Mouse (Mus musculus): ENCODE results near the gene Znhit1. TPM values are rescaled to one million over a fixed set of nuclear protein-coding genes. Genes with fewer than 3 reads are reported as not detected.
"Not testable (repeated sequence)": the region's sequence is repeated elsewhere in the genome, so short reads cannot be mapped to it uniquely, and the experiment has no call there.

Znhit1 gene
- polyA plus RNA-seq, 1 experiment from 2014 or later = 92.9 TPM

DNA sequence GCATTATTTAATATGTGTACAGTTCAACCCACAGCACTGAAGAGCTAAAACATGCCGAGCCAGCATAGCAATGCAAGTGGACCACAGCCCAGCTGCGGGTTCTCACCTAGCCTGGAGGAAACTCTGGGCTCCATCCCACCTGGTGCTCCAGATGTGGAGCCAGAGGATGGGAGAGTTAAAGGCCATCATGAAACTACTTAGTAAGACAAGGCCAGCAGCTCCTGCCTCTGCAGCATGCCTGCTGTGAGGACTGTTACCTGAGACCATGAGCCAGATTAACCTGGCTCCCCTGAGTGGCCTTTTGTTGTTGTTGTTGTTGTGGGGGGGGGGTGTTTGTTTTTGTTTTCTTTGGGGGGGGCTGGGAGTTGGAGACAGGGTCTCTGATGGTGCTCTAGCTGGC is 44.4 kb downstream of the Znhit1 start:
- no peaks in the 10 kb centered on the region for H3K9me3 ChIP-seq (replicated peaks; ENCODE audit: control insufficient read depth, low read length)

DNA sequence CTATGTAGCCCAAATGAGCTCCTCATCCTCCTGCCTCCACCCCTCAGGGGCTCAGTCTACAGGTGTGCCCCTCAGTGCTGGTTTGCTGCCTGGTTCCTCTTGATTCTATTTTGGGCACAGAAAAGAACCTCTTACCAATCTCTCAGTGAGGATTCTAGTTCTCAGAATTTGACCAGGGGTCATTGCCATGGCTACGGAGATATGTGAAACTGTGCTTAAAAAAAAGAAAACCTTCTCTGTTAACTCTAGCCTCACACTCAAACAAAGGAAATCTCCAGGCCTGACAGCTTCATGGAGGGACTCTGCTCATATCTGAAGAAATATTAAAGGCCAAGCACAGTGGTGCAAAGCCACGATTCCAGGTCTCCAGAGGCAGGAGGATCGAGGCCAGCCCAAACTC is 45.0 kb downstream of the Znhit1 start:
- peaks cover 7% of the 10 kb centered on the region for H3K4me1 ChIP-seq (ENCODE audit: control insufficient read depth, insufficient read depth, low read length)

More for the DNA sequence above, 44.4 kb downstream of the Znhit1 start:
- Histone ChIP-seq H3K27ac (ENCODE audit: low read depth, low read length) (no peak overlapping the region), H3K36me3 (ENCODE audit: control insufficient read depth, insufficient read depth, low read length) (no peaks in the 10 kb centered on the region), H3K4me1 (ENCODE audit: control insufficient read depth, insufficient read depth, low read length) (peaks cover 7% of the 10 kb centered on the region), H3K4me3 (ENCODE audit: low read depth, low read length) (no peak overlapping the region), H3K27me3 (ENCODE audit: control insufficient read depth, insufficient read depth, low read length) (no peaks in the 10 kb centered on the region), H3K9ac (ENCODE audit: low read depth, low read length) (no peak overlapping the region), H3K4me2 (no peak overlapping the region)
- 71% methylated on average over 2 of the region's 2 CpGs for WGBS (ENCODE audit: insufficient replicate concordance)
- no peak for ATAC-seq (replicated peaks; ENCODE audit: insufficient number of reproducible peaks, low FRiP score, low TSS enrichment)

DNA sequence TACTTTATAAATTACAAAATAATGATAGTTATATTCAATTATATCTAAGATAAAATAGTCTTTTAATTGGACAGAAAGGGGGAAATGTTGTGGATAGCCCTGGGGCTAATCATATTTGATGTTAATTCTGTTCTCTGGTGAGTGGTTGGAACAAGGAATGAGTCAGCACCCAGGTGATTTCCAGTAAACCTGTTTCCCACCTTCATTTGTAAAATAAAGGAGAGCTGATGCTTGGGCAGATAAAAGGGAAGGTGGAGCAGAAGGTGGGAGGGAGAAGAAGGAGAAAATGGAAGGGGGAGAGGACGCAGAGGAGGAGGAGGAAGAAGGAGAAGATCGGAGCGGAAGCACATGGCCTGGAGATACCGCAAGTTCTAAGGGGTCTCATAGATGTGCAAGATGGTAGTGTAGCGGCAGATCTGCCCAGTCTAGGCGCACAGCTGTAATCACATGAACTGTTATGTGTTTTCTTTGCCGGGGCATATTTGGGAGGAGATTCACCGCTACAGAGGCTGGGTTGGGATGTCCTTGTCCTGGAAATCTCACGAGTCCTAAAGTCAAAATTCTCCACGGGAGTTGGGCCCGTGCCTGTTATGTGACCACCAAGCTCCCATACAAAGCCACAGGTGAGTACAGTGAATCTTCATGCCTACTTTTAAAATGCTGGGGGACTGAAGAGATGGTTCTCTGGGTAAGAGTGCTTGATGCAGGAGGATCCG is 46.8 kb downstream of the Znhit1 start:
- WGBS (ENCODE audit: insufficient replicate concordance) = 73% methylated on average over 12 of the region's 12 CpGs
- Histone ChIP-seq H3K27ac (ENCODE audit: low read depth, low read length) (no peak overlapping the region), H3K36me3 (ENCODE audit: control insufficient read depth, insufficient read depth, low read length) (no peaks in the 10 kb centered on the region), H3K9ac (ENCODE audit: low read depth, low read length) (no peak overlapping the region), H3K4me3 (ENCODE audit: low read depth, low read length) (no peak overlapping the region), H3K4me1 (ENCODE audit: control insufficient read depth, insufficient read depth, low read length) (peaks cover 7% of the 10 kb centered on the region), H3K4me2 (no peak overlapping the region), H3K9me3 (replicated peaks; ENCODE audit: control insufficient read depth, low read length) (no peaks in the 10 kb centered on the region), H3K27me3 (ENCODE audit: control insufficient read depth, insufficient read depth, low read length) (no peaks in the 10 kb centered on the region)
- no peak for ATAC-seq (replicated peaks; ENCODE audit: insufficient number of reproducible peaks, low FRiP score, low TSS enrichment)

More for the DNA sequence above, 45.0 kb downstream of the Znhit1 start:
- 74% methylated on average over 3 of the region's 3 CpGs for WGBS (ENCODE audit: insufficient replicate concordance)
- Histone ChIP-seq H3K27me3 (ENCODE audit: control insufficient read depth, insufficient read depth, low read length) (no peaks in the 10 kb centered on the region), H3K4me2 (no peak overlapping the region), H3K36me3 (ENCODE audit: control insufficient read depth, insufficient read depth, low read length) (no peaks in the 10 kb centered on the region), H3K9me3 (replicated peaks; ENCODE audit: control insufficient read depth, low read length) (no peaks in the 10 kb centered on the region), H3K9ac (ENCODE audit: low read depth, low read length) (no peak overlapping the region), H3K27ac (ENCODE audit: low read depth, low read length) (no peak overlapping the region), H3K4me3 (ENCODE audit: low read depth, low read length) (no peak overlapping the region)
- ATAC-seq (replicated peaks; ENCODE audit: insufficient number of reproducible peaks, low FRiP score, low TSS enrichment) = no peak

DNA sequence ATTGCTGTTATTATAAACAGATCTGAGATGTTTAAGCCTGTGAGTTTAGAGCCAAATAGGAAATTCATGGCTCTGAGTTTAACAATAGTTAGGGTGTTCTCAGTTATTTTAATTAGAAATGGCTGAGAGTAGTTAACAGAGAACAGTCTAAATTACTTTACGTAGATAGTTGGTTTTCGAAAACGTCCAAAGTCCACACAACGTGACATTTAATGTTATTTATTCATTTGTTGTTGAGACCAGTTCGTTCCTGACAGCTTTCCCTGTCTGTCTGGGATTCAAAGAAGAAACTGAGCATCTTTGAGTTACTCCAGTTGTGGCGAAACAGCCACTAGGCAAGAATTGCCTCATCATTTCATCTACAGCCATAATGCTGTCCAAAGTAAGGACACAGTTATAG is 47.8 kb downstream of the Znhit1 start:
- not testable (repeated sequence) for H3K4me3 ChIP-seq (ENCODE audit: low read depth, low read length); ATAC-seq (replicated peaks; ENCODE audit: insufficient number of reproducible peaks, low FRiP score, low TSS enrichment); H3K36me3 ChIP-seq (ENCODE audit: control insufficient read depth, insufficient read depth, low read length); H3K4me1 ChIP-seq (ENCODE audit: control insufficient read depth, insufficient read depth, low read length); H3K4me2 ChIP-seq; H3K9ac ChIP-seq (ENCODE audit: low read depth, low read length); H3K9me3 ChIP-seq (replicated peaks; ENCODE audit: control insufficient read depth, low read length); H3K27ac ChIP-seq (ENCODE audit: low read depth, low read length); H3K27me3 ChIP-seq (ENCODE audit: control insufficient read depth, insufficient read depth, low read length)
- WGBS (ENCODE audit: insufficient replicate concordance) = 74% methylated on average over 6 of the region's 6 CpGs

DNA sequence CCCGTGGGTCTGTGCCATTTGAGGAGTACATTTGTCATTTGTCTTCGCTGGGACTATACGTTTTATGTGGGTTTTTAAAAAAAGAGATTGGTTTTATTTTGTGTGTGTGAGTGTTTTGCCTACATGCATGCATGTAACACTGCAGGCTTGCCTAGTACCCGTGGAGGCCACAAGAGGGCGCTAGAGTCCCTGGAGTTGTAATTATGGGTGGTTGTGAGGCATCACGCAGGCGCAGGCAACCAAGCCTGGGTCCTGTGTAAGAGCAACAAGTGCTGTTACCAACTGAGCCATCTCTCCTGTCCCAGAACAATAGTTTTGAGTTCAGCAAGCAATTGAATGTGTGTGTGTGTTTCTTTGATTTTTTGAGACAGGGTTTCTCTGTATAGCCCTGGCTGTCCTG is 48.5 kb downstream of the Znhit1 start:
- Histone ChIP-seq H3K9ac (ENCODE audit: low read depth, low read length) (no peak overlapping the region), H3K4me1 (ENCODE audit: control insufficient read depth, insufficient read depth, low read length) (peaks cover 7% of the 10 kb centered on the region), H3K4me2 (no peak overlapping the region), H3K9me3 (replicated peaks; ENCODE audit: control insufficient read depth, low read length) (no peaks in the 10 kb centered on the region), H3K36me3 (ENCODE audit: control insufficient read depth, insufficient read depth, low read length) (no peaks in the 10 kb centered on the region), H3K27ac (ENCODE audit: low read depth, low read length) (no peak overlapping the region), H3K27me3 (ENCODE audit: control insufficient read depth, insufficient read depth, low read length) (no peaks in the 10 kb centered on the region), H3K4me3 (ENCODE audit: low read depth, low read length) (no peak overlapping the region)
- ATAC-seq (replicated peaks; ENCODE audit: insufficient number of reproducible peaks, low FRiP score, low TSS enrichment) = no peak
- 61% methylated on average over 7 of the region's 7 CpGs for WGBS (ENCODE audit: insufficient replicate concordance)

DNA sequence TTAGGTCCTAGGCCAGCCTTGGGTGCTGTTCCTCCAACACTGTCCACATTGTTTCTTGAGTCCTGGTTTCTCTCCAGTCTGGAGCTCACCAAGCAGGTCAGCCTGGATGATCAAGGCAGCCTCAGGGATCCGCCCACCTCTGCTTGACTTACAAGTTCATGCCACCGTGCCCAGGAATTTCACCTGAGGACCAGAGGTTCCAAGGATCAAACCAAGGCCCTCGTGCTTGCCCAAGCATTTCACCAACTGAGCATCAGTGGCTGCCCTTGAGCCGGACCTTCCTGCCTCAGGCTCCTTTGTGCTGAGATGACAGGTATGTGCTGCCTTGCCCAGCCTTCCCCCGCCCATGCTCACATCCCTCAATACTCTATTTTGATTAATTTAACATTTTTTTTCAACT is 50.2 kb downstream of the Znhit1 start:
- H3K36me3 ChIP-seq (ENCODE audit: control insufficient read depth, insufficient read depth, low read length) = no peaks in the 10 kb centered on the region
- no peak for ATAC-seq (replicated peaks; ENCODE audit: insufficient number of reproducible peaks, low FRiP score, low TSS enrichment)
- 80% methylated on average over 5 of the region's 5 CpGs for WGBS (ENCODE audit: insufficient replicate concordance)
- no peak overlapping the region for H3K4me2 ChIP-seq
- no peak overlapping the region for H3K27ac ChIP-seq (ENCODE audit: low read depth, low read length)
- H3K27me3 ChIP-seq (ENCODE audit: control insufficient read depth, insufficient read depth, low read length) = no peaks in the 10 kb centered on the region
- no peak overlapping the region for H3K4me3 ChIP-seq (ENCODE audit: low read depth, low read length)
- H3K4me1 ChIP-seq (ENCODE audit: control insufficient read depth, insufficient read depth, low read length) = peaks cover 3% of the 10 kb centered on the region
- no peak overlapping the region for H3K9ac ChIP-seq (ENCODE audit: low read depth, low read length)
- H3K9me3 ChIP-seq (replicated peaks; ENCODE audit: control insufficient read depth, low read length) = no peaks in the 10 kb centered on the region

DNA sequence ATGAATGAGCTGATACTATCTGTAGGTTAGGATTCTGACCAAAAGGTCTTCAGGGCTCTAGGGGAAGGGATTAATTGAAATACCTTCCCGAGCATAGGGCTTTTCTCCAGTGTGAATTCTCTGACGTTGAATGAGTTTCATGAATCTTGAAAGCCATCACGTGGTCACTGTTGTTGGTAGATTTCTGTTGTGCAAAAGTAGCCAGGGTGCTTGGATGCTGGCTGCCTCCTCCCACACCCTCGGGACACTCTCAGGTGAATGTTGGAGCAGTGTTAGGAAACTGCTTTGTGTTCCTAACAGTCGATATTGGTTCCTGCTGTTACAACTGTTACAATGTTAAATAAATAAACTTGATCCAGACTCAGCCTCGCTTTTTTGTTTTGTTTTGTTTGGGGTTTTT is 51.1 kb downstream of the Znhit1 start:
- H3K9me3 ChIP-seq (replicated peaks; ENCODE audit: control insufficient read depth, low read length) = no peaks in the 10 kb centered on the region
- no peak for ATAC-seq (replicated peaks; ENCODE audit: insufficient number of reproducible peaks, low FRiP score, low TSS enrichment)
- H3K4me1 ChIP-seq (ENCODE audit: control insufficient read depth, insufficient read depth, low read length) = no peaks in the 10 kb centered on the region
- no peak overlapping the region for H3K4me2 ChIP-seq
- H3K27ac ChIP-seq (ENCODE audit: low read depth, low read length) = no peak overlapping the region
- no peak overlapping the region for H3K9ac ChIP-seq (ENCODE audit: low read depth, low read length)
- H3K4me3 ChIP-seq (ENCODE audit: low read depth, low read length) = no peak overlapping the region
- no peaks in the 10 kb centered on the region for H3K36me3 ChIP-seq (ENCODE audit: control insufficient read depth, insufficient read depth, low read length)
- H3K27me3 ChIP-seq (ENCODE audit: control insufficient read depth, insufficient read depth, low read length) = no peaks in the 10 kb centered on the region
- WGBS (ENCODE audit: insufficient replicate concordance) = 84% methylated on average over 6 of the region's 6 CpGs

DNA sequence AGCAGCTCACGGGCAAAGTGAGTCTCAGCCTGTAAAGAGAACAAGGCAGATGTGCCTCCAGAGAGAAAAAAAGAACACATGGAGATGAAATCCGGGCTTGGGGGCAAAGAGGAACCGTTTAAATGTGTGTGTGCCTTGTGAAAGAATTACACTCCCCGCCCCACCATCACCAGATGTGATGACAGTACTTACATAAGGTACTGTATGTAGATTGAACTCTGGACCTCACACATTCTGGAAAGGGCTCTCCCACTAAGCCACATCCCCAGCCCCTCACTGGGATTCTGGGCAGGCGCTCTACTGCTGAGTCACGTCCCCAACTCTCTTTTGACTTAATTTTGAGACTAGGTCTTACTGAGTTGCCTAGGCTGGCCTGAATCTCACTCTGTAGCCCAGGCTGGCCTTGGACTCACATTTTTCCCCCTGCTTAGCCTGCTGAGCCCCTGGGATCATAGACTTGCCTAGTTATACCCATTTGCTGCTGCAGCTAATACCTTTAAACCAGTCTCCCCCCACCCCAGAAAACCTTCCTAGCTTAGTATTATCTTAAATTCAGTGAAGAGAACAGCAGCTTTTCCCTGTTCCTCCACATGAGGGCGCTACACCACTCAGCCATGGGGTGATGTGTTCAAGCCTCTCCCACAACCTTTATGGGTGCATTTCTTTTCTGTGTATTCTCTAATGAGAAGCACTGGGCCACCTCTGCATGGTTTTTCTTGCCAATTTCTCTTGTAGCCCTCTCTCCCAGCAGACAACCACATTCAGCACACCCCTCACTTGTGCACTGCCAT is 51.7 kb downstream of the Znhit1 start:
- no peaks in the 10 kb centered on the region for H3K36me3 ChIP-seq (ENCODE audit: control insufficient read depth, insufficient read depth, low read length)
- H3K4me2 ChIP-seq = no peak overlapping the region
- no peaks in the 10 kb centered on the region for H3K27me3 ChIP-seq (ENCODE audit: control insufficient read depth, insufficient read depth, low read length)
- H3K27ac ChIP-seq (ENCODE audit: low read depth, low read length) = no peak overlapping the region
- WGBS (ENCODE audit: insufficient replicate concordance) = 61% methylated on average over 7 of the region's 7 CpGs
- no peaks in the 10 kb centered on the region for H3K4me1 ChIP-seq (ENCODE audit: control insufficient read depth, insufficient read depth, low read length)
- H3K9ac ChIP-seq (ENCODE audit: low read depth, low read length) = no peak overlapping the region
- H3K4me3 ChIP-seq (ENCODE audit: low read depth, low read length) = no peak overlapping the region
- no peaks in the 10 kb centered on the region for H3K9me3 ChIP-seq (replicated peaks; ENCODE audit: control insufficient read depth, low read length)
- ATAC-seq (replicated peaks; ENCODE audit: insufficient number of reproducible peaks, low FRiP score, low TSS enrichment) = no peak
